Mouse (Mus musculus): Measurements from ENCODE around the gene Hsf4.
"Not testable (repeated sequence)": the region's sequence is repeated elsewhere in the genome, so short reads cannot be mapped to it uniquely, and the experiment has no call there.

The Hsf4 gene

DNA sequence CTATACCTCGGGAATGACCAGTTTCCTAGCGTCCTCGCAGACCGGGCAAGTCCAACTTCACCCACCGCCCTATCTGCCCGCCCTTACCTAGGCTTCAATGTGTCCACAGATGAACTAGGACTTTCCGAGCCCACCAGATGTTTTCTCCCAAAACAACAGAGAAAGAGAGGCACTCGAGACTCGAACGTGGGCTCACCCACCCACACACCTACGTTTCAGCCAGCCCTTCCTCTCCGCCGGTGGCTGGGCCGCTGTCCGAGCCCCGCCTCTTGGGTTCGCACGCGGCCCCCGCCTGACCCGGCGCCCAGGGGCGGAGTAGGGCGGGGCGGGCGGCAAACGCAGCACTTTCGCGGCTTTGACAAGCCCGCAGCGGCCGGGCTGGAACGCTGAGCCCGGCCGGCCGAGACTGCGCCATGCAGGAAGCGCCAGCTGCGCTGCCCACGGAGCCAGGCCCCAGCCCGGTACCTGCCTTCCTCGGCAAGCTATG lies at the start of gene Hsf4:
Hsf4 (plus strand) TSS at position 341 of the 487 bp plus-strand sequence.
- DNase-seq (ENCODE audit: low read depth, low spot score), result no peak

DNA sequence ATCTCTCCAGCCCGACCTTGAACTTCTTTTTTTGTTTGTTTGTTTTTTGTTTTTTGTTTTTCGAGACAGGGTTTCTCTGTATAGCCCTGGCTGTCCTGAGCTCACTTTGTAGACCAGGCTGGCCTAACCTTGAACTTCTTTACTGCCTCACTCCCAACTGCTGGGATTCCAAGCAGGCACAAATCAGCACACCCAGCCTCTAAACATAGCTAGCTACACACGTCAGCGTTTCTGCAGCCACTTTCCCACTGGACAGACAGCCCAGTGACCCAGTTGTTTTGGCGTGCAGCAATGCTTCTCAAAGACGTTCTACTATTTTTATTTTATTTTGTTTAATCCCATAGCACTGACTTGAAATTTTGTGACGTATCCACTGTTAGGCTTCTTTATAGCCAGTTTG lies 45.8 kb upstream of the Hsf4 start:
- no peak for DNase-seq (ENCODE audit: low read depth, low spot score)

DNA sequence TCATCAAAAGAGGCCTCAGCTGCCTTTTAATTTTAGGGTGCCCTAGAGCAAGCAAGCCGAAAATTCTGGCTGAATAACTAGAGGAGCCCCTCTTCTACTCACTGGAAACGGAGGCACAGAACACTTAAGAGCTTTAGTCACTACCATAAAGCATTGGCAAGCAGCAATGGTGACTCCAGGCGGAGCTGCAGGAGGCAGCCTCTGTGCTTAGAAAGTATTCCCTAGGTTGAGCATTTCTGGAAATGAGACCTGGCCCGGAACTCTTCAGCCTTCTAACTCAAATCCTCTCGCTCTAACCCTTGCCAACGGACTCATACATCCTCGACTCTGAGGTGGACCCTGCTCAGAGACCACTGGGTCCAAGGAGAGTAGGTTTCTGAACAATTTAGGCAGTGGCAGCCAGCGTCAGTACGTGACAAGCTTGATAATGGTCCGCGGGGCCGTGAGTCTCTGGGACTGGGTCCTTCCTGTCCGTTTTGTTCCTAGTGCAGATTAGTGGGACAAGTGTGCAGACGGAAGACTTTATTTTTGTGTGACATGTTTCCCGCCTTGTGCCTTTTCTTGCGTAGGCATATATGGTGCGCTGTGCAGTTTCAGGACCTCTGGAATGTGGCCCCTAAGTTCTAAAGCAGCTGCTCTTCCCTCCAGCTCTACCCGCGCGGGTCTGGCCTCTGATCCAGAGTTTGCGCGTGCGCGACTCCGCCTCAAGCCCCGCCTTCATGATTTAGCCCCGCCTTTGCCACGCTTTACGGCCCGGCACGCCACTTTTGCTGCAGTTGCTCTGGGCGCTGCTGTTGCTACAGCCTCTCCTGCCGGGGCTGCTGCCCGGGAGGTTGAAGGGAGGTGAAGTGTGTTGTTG lies 45.0 kb upstream of the Hsf4 start, which contains the start of gene D230025D16Rik:
D230025D16Rik (plus strand) TSS at position 733 of the 859 bp plus-strand sequence.
- DNase-seq (ENCODE audit: low read depth, low spot score), result peak; percentile 88

DNA sequence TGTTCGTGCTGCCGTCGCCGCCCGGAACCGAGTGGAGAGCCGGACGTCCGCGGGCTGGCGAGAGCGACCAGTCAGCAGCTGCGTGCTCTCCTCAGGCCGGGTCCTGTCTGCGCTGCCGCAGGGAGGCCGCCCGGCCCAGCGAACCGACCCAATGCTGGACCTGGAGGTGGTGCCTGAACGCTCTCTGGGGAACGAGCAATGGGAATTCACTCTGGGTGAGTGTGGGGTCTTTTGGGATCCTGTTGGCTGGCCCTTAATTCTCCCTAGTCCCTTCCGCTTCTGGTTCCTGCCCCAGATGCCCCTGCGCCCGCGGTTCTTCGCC lies 44.4 kb upstream of the Hsf4 start:
- DNase-seq (ENCODE audit: low read depth, low spot score), result no peak

DNA sequence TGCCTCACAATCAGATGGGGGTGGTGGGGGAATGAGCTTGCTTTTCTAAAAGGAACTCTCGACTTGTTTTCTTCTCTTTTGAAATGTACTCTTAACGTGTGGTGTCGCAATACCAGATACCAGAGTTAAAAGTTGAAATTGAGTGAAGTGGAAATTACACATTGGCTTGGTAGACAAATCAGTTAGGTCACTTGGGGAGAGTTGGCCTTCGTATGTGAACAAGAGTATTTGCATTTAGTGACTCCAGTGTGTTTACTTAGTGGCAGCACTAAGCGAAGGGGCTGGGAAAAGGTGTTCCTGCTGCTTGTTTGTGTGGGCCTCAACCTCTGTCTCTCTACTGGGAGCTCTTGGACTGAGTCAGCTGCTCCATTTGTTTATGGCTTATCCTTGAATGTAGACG lies 43.7 kb upstream of the Hsf4 start:
- no peak for DNase-seq (ENCODE audit: low read depth, low spot score)

DNA sequence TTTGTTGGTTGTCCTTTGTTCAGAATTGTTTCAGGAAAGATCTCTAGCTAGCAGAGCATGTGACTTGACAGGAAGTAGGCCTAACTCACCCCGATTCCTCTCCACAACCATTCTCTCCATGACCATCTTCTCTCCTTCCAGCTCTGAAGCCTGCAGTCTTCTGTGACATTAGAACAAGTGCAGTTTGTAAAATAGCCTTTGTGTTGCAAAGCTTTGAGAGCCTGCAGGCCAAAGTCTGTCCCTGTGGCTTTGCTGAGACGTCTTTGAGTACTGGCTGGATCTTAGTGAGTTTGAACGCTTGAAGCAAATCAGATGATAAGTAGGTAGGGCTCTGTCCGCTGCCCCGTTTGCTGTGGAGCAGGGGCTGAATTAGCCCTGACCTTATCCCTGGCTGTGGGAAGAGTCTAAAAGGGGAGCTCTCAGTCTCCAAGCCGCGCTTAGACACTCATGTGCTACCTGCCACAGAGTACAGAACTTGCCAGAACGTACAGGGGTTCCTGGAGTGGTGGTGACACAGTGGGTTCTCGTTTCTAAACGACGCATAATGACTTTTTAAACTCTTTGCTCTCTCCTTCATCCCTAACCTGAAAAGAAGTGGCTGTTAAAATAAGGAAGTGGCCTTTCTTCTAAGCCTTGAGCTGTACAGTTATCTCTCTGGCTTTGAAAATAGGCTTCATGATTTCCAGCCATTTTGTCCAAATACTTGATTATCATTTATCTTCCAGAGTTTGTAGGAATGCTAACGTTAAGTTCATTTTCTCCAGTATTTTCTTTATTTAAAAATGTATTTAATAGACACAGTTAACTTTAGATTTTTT lies 37.9 kb upstream of the Hsf4 start:
- no peak for DNase-seq (ENCODE audit: low read depth, low spot score)

DNA sequence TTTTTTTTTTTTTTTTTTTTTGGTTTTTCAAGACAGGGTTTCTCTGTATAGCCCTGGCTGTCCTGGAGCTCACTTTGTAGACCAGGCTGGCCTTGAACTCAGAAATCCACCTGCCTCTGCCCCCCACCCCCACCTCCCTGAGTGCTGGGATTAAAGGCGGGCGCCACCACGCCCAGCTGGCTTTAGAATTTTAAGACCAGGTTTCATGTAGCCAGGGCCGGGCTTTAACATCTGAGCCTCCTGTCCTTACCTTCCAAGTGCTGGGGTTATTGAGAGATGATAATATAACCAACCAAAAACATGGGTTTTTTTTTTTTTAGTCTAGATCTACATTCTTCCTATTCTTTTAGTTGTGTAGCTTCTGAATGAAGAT lies 37.3 kb upstream of the Hsf4 start:
- not testable (repeated sequence) for DNase-seq (ENCODE audit: low read depth, low spot score)

GRCm38 (mm10) chr8:105233126-105233935 lies 36.3 kb upstream of the Hsf4 start:
- DNase-seq (ENCODE audit: low read depth, low spot score), result no peak

DNA sequence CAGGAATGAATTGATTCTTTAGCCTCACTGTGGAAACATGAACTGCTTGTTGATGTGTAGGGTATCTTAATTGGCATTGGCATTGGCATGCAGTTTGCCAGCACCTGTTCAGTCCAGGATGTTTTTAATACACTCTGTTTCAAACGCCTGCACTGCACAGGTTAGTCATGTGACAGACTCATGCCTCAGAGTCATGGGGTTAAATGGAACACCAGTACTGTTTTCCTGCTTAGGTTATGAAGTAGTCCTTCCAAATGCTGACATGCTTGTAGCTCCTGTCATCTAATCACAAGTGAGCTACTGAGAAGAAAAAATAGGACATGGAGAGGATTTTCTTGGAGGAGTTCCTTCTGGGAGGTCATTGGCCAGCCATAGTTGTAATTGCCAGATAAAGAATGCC lies 34.4 kb upstream of the Hsf4 start:
- DNase-seq (ENCODE audit: low read depth, low spot score), result no peak

DNA sequence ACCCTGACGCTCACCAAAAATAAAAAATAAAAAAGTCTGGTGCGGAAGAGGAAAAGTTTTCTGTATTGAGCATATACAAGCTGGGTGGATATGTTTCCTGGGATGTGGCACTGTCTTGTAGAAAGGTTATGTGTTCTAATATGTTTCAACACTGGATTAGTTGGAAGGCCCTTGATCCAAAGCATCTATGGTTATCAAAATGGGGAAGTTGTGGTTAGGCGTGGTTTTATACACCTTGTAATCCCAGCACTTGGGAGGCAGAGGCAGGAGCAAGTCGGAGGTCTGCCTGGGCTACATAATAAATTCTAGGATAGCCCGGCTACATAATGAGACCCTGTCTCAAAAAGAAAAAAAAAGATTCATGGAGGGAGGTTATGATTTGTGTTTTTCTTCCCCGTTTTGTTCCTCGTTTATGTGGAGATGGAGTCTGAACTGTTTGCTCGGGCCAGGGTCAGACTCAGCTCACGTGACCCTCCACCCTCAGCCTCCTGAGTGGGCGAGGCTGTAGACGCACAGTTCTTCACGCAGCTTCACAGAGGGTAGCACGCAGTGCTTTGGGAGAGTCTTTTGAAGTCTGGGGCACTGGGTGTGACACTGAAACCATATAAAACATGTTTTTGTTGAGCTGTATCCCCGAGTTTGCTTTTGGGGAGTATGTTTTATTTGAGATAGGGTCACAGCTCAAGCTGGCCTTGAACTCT lies 32.0 kb upstream of the Hsf4 start:
- no peak for DNase-seq (ENCODE audit: low read depth, low spot score)

GRCm38 (mm10) chr8:105241016-105241415 lies 28.6 kb upstream of the Hsf4 start:
- DNase-seq (ENCODE audit: low read depth, low spot score), result no peak

DNA sequence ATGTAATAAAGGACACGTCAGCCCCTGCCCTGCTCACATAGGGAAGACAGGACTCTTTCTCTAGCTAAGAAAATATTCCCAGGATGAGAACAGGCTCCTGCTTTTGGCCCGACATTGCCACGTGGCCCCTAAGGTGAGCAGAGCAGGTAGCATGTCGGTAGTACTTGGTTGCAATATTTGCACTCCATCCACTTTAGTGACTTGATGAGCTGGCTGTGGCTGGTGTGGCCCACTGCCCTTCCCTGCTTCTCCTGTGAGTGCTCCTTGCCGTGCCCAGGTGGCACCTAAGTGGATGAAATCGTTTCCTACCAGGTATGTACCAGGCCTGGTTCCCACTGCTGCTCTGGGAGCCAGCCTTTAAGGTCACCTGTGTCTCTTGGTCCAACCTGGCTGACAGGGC lies 17.6 kb upstream of the Hsf4 start:
- no peak for DNase-seq (ENCODE audit: low read depth, low spot score)

DNA sequence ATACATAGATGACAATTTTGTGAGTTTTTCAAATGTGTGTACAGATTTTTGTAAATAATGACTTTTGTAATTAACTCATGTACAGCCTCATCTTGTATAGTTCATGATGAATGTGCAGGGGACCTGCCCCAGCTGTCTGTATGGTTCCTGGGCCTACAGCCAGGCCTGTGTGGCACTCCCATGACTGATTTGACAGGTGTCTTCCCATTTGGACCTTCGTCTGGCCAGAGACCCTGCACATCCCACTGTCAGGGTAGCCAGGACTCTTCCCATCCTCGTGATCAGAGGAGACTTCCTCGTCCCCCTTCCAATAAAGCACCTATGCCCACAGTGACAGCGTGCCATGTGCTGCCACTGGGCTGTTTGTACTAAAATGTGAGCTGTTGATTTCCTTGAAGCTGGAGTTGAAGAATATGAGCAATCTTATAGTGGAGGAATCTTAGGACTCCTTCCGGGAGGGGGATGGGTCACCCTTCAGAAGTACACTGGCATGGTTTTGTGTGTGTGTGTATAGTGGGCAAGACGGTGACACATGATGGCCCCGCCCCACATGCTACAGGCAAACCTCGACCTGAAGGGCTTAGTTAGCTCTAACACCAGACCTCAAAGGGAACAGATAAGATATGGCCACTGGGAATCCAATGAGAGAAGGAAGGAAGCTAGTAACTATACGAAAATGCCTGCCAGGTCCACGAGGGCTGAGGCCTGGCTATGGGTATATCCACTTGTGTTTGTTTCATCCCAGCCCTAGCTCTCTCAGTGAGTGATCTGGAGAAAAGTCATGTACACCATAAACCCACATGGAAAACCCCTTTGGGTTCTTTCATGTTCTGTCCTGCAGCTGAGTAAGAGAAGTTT lies 16.7 kb upstream of the Hsf4 start:
- DNase-seq (ENCODE audit: low read depth, low spot score), result no peak

DNA sequence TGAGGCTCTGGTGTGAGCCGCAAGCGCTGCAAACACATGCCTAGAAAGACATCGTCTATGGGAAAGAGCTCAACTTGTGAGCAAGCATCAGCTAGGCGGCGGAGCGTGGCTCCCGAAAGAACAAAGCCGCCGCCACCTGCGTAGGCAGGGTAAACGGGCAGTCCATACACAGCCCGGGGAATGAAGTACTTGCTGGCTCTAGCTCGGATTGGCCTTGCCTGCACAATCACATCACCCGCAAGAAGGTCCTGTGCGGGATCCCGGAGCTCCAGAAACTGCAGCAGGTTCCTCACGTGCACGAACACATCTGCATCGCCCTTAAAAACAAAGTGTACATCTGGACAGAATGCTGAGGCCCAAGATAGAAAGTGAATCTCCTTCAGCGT lies 15.8 kb upstream of the Hsf4 start:
- DNase-seq (ENCODE audit: low read depth, low spot score), result no peak

DNA sequence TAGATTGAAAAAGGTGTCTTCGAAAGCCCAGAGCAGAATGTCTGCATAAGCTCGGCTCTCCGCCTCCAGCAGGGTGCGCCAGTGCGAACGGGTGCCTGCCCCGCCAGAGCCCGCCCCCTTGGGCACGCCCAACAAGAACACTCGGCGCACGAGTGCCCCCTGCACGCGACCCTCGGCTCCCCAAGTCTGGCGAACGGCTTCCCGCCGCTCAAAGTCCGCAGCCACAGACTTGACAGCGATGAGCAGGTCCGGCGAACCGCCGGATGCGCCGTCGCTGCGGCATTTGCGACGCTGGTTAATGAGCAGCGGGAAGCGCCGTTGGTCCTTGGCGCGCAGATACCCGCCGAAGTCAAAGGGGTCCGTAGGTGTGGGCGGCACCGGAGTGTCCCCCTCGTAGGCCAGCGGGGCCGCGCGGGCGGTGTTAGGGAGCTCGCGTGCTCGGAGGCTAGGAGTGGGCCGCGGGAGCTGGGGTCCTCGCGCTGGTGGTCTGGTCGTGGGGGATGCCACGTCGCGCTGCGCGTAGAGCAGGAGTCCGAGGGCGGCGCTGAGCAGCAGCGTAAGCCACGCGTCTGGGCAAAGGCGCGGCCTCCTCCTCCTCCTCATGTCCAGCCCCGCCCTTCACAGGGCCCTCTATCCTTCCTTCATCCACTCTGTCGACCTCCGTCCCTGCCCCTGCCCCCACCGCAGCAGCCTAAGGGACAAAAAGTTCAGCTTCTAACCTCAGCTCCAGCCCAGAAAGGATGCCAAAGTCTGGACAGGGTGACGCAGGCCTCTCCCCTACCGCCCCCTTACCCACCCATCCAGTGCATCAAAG lies 15.2 kb upstream of the Hsf4 start:
- peak; percentile 44 for DNase-seq (ENCODE audit: low read depth, low spot score)

DNA sequence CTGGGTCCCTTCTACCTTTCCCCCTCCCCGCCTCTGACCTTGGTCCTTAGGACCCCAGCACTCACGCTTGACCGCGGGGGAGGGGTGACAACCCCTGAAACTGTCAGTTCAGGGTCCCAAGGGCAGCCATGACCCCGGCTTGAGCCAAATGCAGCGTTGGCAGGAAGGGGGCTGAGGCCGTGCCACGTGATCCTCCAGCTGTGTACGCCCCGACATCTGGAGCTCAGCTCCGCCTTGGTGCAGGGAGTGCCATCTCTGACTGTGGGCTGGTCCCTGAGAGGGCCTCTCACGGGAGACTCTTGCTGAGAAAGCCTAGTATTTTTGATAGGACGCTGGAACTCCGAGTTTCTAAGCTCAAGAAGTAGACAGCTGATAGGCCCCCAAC lies 14.6 kb upstream of the Hsf4 start, which contains the start of gene B3gnt9:
B3gnt9 (minus strand) TSS at position 188 of the 385 bp plus-strand sequence.
- no peak for DNase-seq (ENCODE audit: low read depth, low spot score)

DNA sequence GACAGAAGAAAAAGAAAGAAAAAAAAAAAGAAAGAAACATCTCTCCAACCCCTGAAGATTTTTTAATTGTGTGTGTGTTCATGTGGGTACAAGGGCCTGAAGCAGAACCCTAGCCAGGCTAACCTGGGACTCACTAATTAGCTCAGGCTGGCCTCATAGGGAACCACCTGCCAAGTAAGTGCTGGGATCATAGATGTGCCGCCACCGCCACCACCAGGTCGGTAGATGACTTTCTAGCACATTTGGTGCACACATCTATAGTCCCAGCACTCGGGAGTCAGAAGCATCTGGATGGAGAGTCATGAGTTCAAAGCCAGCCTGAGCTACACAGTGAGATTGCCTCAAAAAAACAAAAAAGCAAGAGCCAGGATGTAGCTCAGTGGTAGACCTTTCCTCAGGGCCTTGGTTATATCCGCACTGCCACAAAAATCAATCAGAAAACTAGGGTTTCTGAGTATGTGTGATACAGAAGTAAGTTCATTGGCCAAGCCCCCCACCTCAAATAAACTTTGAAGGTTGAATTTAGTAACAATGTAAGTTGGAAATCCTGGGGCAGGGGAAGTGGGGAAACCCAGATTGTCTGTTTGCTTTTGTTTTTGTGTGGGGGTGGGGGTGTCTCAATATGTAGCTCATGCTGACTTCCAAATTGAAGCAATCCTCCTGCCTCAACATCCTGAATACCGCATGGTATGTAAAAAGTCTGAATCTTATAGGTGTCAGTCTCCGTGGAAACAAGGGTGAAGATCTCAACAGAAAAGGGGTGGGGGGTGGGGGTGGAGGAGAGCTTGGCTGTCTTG lies 12.1 kb upstream of the Hsf4 start:
- no peak for DNase-seq (ENCODE audit: low read depth, low spot score)

DNA sequence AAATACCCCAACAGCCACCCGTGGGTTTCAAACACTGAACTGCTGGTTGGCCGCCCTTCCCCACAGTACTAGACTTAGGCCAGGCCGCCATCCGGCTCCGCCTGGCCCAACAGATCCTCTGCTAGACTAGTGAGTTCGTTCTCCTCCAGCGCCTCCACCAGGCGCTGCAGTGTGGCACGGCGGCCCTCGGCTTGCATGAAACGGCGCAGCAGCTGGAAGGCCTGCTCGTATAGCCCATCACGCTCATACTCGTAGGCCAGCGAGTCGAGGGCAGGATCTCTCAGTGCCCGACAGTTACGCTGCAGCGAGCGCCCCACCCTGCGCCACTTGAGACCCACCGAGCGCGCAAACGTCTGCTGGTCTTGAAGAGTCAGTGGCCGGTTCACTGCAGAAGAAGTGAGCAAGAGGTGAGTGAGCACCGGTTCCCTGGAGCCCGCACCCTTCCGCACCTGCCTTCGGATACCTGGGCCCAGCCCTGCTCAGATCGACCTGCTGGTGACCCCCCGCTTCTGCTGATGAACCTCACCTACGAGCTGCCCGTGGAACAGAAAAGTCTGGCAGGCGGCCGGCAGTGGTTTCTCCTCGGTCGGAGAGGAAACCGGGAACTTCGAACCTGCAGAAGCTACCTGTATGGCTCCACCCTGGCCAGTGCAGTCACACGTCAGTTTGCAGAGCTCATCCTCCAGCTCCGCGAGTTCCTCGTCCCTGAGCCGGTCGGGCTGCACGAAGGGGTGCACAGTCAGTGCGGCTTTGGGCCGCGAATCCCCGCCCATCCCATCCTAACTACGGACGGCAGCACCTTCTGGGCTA lies 10.5 kb upstream of the Hsf4 start:
- no peak for DNase-seq (ENCODE audit: low read depth, low spot score)

Data from retina, adult 2 months (tissue).